Mouse (Mus musculus): ENCODE measurements around the gene Snrpd2. TPM values are rescaled to one million over a fixed set of nuclear protein-coding genes. Genes with fewer than 3 reads are reported as not detected.
"Not testable (repeated sequence)": the region's sequence is repeated elsewhere in the genome, so short reads cannot be mapped to it uniquely, and the experiment has no call there.

Snrpd2 gene
- polyA plus RNA-seq, 1 experiment: 88.2 TPM

DNA sequence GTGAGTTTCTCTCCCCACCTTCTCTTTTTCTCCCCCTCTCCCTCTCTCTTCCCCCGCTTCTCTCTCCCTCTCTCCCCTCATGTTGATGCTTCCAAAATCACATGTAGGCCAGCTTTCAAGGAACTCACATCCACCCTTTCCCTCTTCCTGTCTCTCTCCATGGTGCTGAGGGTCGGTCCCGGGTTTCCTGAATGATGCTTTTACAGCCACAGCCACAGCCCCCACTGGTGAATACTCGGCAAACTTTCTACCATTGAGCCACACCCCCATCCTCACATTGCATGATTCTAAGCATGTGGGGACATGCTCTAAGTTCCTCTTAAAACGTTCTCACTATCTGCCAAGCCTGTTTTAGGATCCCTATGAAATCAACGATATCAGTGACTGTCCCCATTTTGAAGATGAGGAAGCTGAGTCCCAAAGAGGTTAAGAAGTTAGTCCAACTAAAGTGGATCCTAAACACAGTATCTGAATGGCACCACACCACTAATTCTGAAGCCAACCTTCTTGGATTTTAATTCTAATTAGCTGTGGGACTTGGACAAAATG is 2.0 kb upstream of the Snrpd2 start:
- no peak overlapping the region; the same call in 1 of the 2 replicates for H3K4me3 ChIP-seq (ENCODE audit: insufficient read depth, low read length)
- no peak overlapping the region for H3K27ac ChIP-seq (ENCODE audit: insufficient read depth, low read length)
- peaks cover 2% of the 10 kb centered on the region for H3K4me1 ChIP-seq (ENCODE audit: control insufficient read depth, insufficient read depth, low read length)
- TF ChIP-seq CTCF (IDR thresholded peaks at IDR 0.05; ENCODE audit: extremely low read depth, insufficient read depth, low read length): no peak
- no peak for TF ChIP-seq POLR2A (IDR thresholded peaks at IDR 0.05; ENCODE audit: extremely low read depth, insufficient read depth, low read length)

DNA sequence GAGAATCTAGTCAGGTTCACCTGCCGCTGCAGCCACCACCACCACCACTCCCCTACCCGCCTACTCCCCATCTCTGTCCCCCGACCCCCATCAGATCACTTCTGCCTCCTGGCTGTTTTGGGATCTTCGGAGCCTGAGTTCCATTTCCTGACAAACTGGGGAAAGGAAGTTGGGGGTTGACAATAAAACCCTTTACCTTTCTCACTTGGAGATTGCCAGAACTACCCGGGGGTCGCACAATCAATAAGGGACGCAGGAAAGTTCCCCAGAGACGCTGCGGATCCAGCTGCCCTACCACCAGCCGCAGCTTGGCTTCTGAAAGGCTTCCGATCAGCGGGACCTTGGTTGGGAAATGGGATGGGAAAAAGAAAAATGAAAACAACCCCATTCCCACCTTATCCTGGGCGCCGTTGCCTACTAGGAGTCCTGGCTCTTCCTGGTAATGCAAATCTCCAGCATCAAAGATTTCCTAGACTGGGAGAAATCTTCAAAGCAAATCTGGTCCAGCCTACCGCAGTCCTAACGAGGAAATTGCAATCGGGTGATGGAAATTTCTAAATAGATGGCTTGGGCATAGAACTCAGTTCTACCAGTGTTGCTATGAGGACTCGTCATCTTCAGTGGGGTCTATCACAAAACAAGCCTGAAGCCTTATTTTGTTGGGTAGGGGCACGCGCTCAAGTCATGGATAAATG is 1.2 kb upstream of the Snrpd2 start:
- Histone ChIP-seq H3K27ac (ENCODE audit: insufficient read depth, low read length) (peak overlapping the region; percentile 57), H3K4me1 (ENCODE audit: control insufficient read depth, insufficient read depth, low read length) (peaks cover 2% of the 10 kb centered on the region), H3K4me3 (ENCODE audit: insufficient read depth, low read length) (peak overlapping the region; percentile 76)
- TF ChIP-seq CTCF (IDR thresholded peaks at IDR 0.05; ENCODE audit: extremely low read depth, insufficient read depth, low read length): no peak
- TF ChIP-seq POLR2A (IDR thresholded peaks at IDR 0.05; ENCODE audit: extremely low read depth, insufficient read depth, low read length): no peak

DNA sequence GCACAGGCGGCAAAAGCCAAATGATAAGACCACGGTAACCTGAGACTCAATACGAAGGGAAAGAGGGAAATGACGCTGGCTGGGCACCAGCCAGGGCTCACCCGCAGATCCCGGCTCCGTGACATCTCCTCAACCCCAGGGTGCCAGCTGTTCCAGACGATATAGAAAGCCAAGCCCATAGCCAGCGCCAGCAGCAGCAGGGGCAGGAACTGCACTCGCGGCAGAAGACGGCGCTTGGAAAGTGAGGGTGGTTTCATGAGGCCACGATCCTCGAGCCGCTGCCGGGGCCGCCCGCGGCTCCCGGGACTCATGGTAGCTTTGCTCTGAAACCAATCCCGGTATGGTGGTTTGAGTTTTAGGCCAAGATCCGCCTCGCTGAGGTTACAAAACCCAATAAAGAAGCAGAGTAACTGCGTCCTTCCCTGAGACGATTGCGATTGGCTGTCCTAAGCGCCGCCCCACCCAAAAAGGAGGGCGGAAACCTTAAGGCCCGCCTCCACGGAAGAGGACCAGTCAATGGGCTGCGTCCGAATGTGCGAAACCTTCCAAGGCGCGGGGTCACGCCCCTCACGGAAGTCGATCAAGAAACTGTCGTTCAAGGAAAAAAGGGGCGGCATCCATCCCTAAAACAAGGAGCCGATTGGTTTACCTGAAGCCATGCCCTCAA is 514 bp upstream of the Snrpd2 start, which contains the start of gene Qpctl:
Gene Qpctl (minus strand): TSS at position 417 of the 667 bp plus-strand sequence.
- peak within 1 kb of the TSS; percentile 76 for H3K4me3 ChIP-seq (ENCODE audit: insufficient read depth, low read length)
- TF ChIP-seq CTCF (IDR thresholded peaks at IDR 0.05; ENCODE audit: extremely low read depth, insufficient read depth, low read length): no peak
- peak; percentile 88 for TF ChIP-seq POLR2A (IDR thresholded peaks at IDR 0.05; ENCODE audit: extremely low read depth, insufficient read depth, low read length)

DNA sequence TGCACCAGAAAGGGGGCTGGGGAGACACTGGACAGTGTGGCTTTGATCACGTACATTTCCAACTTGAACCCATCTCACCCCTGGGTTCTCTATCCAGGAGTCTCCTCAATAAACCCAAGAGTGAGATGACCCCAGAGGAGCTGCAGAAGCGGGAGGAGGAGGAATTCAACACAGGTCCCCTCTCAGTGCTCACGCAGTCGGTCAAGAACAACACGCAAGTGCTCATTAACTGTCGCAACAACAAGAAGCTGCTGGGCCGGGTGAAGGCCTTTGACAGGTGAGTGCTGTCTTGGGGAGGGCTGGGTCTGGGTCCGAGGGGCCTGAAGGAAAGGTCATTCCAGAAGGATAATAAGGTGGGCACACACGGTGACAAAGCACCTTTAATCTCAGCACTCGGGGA is 1.6 kb downstream of the Snrpd2 start:
- not testable (repeated sequence) for H3K27ac ChIP-seq (ENCODE audit: insufficient read depth, low read length); H3K4me1 ChIP-seq (ENCODE audit: control insufficient read depth, insufficient read depth, low read length)
- peak overlapping the region; percentile 17; the same call in 1 of the 2 replicates for H3K4me3 ChIP-seq (ENCODE audit: insufficient read depth, low read length)

More for the DNA sequence above, 514 bp upstream of the Snrpd2 start, which contains the start of gene Qpctl:
- Histone ChIP-seq H3K27ac (ENCODE audit: insufficient read depth, low read length) (peak within 1 kb of the TSS; percentile 59), H3K4me1 (ENCODE audit: control insufficient read depth, insufficient read depth, low read length) (peaks cover 2% of the 10 kb centered on the region)

DNA sequence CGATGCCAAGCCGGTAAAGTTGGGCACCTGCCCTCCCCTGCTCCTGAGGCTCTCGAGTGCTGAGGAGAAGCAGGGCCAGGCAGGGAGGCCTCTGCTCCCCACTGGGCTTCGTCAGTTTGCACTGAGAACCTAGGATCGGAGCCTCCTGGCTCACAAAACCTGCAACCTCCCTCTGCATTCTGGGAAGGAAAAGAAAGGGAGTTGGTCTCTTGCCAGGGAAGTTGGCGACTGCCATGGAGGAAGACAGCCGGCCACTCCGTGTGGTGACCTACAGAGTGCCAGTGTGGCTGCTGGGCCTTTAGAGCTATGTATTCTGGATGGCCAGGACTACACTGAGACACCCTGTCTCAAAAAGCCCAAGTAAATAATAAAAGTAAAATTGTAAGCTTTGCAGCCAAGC is 5.3 kb downstream of the Snrpd2 start:
- Histone ChIP-seq H3K4me1 (ENCODE audit: control insufficient read depth, insufficient read depth, low read length) (peaks cover 2% of the 10 kb centered on the region), H3K27ac (ENCODE audit: insufficient read depth, low read length) (no peak overlapping the region), H3K4me3 (ENCODE audit: insufficient read depth, low read length) (no peak overlapping the region)
- TF ChIP-seq CTCF (IDR thresholded peaks at IDR 0.05; ENCODE audit: extremely low read depth, insufficient read depth, low read length) (no peak), POLR2A (IDR thresholded peaks at IDR 0.05; ENCODE audit: extremely low read depth, insufficient read depth, low read length) (no peak)

DNA sequence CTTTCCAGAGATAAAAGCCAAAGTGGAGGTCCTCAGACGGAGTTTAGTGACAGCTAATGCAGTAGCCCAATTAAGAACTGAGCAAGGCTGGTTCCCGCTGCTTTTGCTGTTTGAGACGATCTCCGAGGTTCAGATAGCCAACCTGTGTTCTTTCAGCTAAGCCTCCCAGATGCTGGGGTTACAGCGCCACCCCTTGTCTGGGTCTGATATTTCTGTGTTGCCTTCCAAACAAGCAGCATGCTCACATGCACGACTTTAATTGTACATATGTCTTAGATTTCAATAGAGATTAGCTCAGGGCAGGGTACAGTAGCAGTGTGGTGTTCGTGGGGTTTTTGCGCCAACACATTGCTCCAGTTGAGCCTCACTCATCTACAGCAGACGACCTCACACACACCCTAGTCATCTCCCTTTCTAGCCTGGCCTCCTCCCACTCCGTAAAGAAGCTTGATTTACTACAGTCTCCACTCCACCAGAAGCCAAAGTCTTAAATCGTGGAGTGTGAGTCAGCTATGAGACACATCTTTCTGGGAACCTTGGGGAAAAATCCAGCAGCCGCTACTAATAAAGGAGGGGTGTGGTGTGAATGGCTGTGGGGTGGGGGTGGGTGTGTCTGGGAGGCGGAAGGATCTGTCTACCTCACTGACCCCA is 6.4 kb downstream of the Snrpd2 start:
- peak; percentile 46 for TF ChIP-seq CTCF (IDR thresholded peaks at IDR 0.05; ENCODE audit: extremely low read depth, insufficient read depth, low read length)
- TF ChIP-seq POLR2A (IDR thresholded peaks at IDR 0.05; ENCODE audit: extremely low read depth, insufficient read depth, low read length): no peak
- Histone ChIP-seq H3K4me1 (ENCODE audit: control insufficient read depth, insufficient read depth, low read length) (no peaks in the 10 kb centered on the region; the same call in none of the 2 replicates), H3K27ac (ENCODE audit: insufficient read depth, low read length) (no peak overlapping the region), H3K4me3 (ENCODE audit: insufficient read depth, low read length) (no peak overlapping the region)

DNA sequence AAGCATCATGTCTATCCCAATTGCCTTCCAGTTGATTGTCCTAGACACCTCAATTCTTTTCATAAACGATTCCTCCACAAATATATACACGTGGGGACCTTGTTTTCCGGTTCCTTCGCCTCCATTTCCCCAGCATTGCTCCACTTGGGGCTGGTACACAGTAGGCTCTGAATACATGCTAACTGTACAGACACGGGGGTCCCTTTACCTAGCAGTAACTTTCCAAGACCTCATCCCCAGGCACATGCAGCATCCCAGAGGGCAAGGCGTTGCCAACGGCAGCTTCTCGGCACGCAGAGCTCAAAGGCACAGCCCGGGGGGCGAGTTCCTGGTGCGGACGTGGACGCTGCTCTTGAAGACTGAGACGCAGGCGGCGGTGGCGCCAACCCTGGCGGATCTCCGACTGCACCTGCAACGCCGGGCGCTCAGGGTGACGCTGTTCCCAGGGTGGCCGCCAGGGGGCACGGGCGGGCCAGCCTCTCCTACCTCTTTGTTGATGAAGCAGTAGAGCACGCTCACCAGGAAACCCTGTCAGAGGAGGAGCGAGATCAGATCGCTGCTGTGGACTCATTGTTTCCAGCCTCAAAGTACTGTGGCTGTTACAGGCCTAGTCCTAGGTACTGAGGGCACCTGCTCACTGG is 7.8 kb downstream of the Snrpd2 start:
- no peak overlapping the region for H3K4me3 ChIP-seq (ENCODE audit: insufficient read depth, low read length)
- no peaks in the 10 kb centered on the region; the same call in none of the 2 replicates for H3K4me1 ChIP-seq (ENCODE audit: control insufficient read depth, insufficient read depth, low read length)
- TF ChIP-seq POLR2A (IDR thresholded peaks at IDR 0.05; ENCODE audit: extremely low read depth, insufficient read depth, low read length) (no peak), CTCF (IDR thresholded peaks at IDR 0.05; ENCODE audit: extremely low read depth, insufficient read depth, low read length) (peak; percentile 73)
- no peak overlapping the region for H3K27ac ChIP-seq (ENCODE audit: insufficient read depth, low read length)

DNA sequence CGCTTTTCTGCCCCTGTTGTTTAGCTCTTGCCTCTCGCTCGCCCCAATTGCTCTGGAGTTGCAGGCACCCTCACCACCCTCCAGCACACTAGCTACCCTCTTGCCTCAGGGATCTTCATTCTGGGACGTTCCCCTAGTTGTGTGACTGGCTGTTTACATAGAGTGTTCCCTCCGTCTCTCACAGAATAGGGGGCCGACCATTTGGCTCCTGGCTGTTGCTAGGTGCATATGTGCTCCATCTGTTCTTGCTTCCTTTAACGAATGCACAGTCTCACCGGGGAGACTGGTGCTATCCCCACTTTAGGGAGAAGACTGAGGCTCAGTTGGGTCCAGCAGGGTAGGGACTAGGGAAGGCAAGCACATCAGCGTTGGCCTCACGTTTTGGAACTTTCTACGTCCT is 9.1 kb downstream of the Snrpd2 start:
- no peaks in the 10 kb centered on the region; the same call in none of the 2 replicates for H3K4me1 ChIP-seq (ENCODE audit: control insufficient read depth, insufficient read depth, low read length)
- H3K4me3 ChIP-seq (ENCODE audit: insufficient read depth, low read length): no peak overlapping the region
- TF ChIP-seq CTCF (IDR thresholded peaks at IDR 0.05; ENCODE audit: extremely low read depth, insufficient read depth, low read length) (no peak), POLR2A (IDR thresholded peaks at IDR 0.05; ENCODE audit: extremely low read depth, insufficient read depth, low read length) (no peak)
- no peak overlapping the region for H3K27ac ChIP-seq (ENCODE audit: insufficient read depth, low read length)

DNA sequence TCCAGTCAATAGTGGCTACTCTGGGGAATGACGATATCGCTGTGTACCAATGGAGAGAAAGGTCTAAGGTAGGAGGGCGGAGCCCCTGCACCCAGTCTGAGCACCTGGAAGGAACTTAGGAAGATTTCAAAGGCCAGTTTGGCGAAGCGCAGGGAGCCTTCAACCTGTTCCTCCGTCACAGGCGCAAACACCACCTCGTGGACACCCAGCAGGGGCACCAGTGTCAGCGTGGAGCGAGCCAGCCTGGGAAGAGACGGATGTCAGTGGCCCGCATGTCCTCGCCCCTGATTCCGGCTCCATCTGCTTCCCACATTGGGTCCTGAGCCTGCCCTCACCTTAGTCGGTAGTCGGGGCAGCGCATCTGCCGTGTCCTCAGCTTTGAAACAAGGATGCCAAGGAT is 9.9 kb downstream of the Snrpd2 start:
- H3K4me3 ChIP-seq (ENCODE audit: insufficient read depth, low read length): no peak overlapping the region
- H3K27ac ChIP-seq (ENCODE audit: insufficient read depth, low read length): no peak overlapping the region
- no peak for TF ChIP-seq CTCF (IDR thresholded peaks at IDR 0.05; ENCODE audit: extremely low read depth, insufficient read depth, low read length)
- no peak for TF ChIP-seq POLR2A (IDR thresholded peaks at IDR 0.05; ENCODE audit: extremely low read depth, insufficient read depth, low read length)
- no peaks in the 10 kb centered on the region; the same call in none of the 2 replicates for H3K4me1 ChIP-seq (ENCODE audit: control insufficient read depth, insufficient read depth, low read length)

All from cortical plate, adult 2 months (tissue).